Mouse (Mus musculus) layer of hippocampus, adult 2 months (tissue): ENCODE data around the gene Slc20a1. TPM values are rescaled to one million over a fixed set of nuclear protein-coding genes. Genes with fewer than 3 reads are reported as not detected.
A peak's percentile ranks its signal among the peaks of the same experiment; 100 is the strongest.

ENCODE experiments used
- DNase-seq, 2 experiments: peaks; one replicate each; pipeline ENCODE4 v3.0.0; 2022; ENCODE audit warnings: low spot score in 2 of 2
- H3K27ac ChIP-seq: fragments of 200-600 bp; 2 replicates; pipeline ENCODE4 v1.8.1; 2022
- H3K4me3 ChIP-seq: fragments of 200-600 bp; 2 replicates; pipeline ENCODE4 v1.8.1; 2022; ENCODE audit warnings: mild to moderate bottlenecking
- CTCF ChIP-seq: fragments of 200-600 bp; conservative IDR thresholded peaks from 2 replicates; pipeline ENCODE4 v1.8.1; 2022; ENCODE audit warnings: antibody characterized with exemption, mild to moderate bottlenecking, moderate library complexity
- total RNA-seq, 2 experiments: library from RNA; stranded (reverse); gene quantifications; 2 replicates each; pipeline ENCODE4 v1.2.3; 2021

The Slc20a1 gene
- total RNA-seq, 2 experiments from 2014 or later = 110 to 124 TPM

DNA sequence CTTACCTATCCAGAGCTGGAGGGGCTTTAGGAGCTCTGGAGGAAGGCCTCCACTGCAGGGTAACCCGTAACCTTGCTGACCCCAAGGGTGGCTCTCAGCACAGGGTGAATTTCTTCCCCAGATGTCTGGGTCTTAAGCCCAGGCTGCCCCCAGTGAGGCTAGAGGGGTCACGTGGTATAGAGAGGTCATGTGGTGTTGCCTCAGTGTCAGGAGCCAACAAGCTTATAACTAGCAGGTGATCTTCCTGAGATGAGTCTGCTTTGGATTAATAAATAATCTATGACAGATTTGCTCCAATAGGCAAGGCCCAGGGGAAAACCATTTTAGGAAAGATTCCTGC, 55.0 kb downstream of the Slc20a1 start:
- no peak for TF ChIP-seq CTCF
- no peak for DNase-seq
- no peak overlapping the region for H3K4me3 ChIP-seq
- H3K27ac ChIP-seq = no peak overlapping the region

DNA sequence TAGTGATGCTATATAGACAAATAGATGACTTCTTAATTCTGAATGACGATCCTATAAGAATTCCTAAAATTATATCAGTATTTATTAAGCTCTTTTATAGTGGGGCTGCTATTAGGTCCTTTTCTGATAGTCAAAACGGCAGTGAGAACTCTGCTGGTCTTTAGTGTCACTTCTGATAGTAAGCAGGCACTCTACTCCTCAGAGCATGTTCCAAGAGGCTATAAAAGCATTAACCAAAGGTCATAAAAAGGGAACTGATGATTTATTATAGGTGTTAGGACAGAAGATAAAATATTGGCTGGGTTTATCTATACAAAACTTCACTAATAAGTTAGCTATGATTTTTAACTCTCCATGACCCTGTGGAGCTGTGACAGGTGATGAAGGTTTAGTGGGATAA, 55.5 kb downstream of the Slc20a1 start:
- Histone ChIP-seq H3K4me3 (no peak overlapping the region), H3K27ac (no peak overlapping the region)
- no peak for TF ChIP-seq CTCF
- no peak for DNase-seq

- DNase-seq = no peak
- no peak overlapping the region for H3K27ac ChIP-seq
- H3K4me3 ChIP-seq = no peak overlapping the region
- TF ChIP-seq CTCF = no peak
Observed at GRCm38 (mm10) chr2:129256006-129256405, 57.4 kb downstream of the Slc20a1 start.

GRCm38 (mm10) chr2:129258056-129258455, 59.5 kb downstream of the Slc20a1 start:
- no peak for TF ChIP-seq CTCF
- Histone ChIP-seq H3K4me3 (no peak overlapping the region), H3K27ac (no peak overlapping the region)
- DNase-seq = no peak

- Histone ChIP-seq H3K4me3 (no peak overlapping the region), H3K27ac (no peak overlapping the region)
- peak; percentile 94 for TF ChIP-seq CTCF
- DNase-seq = peak; percentile 85 to 86
Observed at GRCm38 (mm10) chr2:129258475-129259211, 60.1 kb downstream of the Slc20a1 start.

DNA sequence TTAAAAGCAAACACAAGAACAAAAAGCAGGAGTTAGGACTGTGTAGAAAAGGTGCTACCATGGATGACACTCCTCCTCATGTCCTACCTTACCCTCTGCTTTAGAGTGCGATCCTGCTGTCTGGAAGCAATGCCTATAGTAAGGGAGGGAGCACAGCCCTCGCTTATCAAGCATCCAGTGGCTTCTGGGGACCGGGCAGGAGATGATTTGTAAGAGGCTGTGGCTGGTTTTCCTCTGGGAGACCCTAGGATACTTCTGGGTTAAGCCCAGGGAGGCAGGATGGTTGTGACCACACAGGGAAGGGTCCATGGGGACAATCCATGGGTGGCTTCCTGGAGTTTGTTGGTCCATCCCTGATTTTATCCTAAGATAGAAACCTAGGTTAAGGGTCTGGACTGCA, 62.1 kb downstream of the Slc20a1 start:
- no peak for TF ChIP-seq CTCF
- H3K27ac ChIP-seq = no peak overlapping the region
- no peak overlapping the region for H3K4me3 ChIP-seq
- DNase-seq = no peak

Other genes starting within 250 kb of the Slc20a1 start
- gene Zc3h6, start 231.4 kb upstream of the Slc20a1 start, total RNA-seq = 10 to 100 TPM; 18.3 to 20.5 TPM
- gene Gm10762, start 231.0 kb upstream of the Slc20a1 start, total RNA-seq = 1 to 10 TPM; 4.8 to 5.4 TPM
- gene Vinac1, start 150.6 kb upstream of the Slc20a1 start, total RNA-seq = under 1 TPM; 0.08 to 0.10 TPM
- 10 to 100 TPM; 33.2 to 33.5 TPM for gene Ttl, start 132.8 kb upstream of the Slc20a1 start, total RNA-seq
- 10 to 100 TPM; 16.2 to 17.2 TPM for gene Polr1b, start 97.8 kb upstream of the Slc20a1 start, total RNA-seq
- gene Chchd5, start 69.1 kb upstream of the Slc20a1 start, total RNA-seq = 10 to 100 TPM; 12.1 to 14.1 TPM
- under 1 TPM; 0.44 to 0.64 TPM for gene Ckap2l, start 98.4 kb downstream of the Slc20a1 start, total RNA-seq
- under 1 TPM; 0.59 to 0.61 TPM for gene Il1a, start 111.2 kb downstream of the Slc20a1 start, total RNA-seq
- not detected for gene Il1b, start 172.4 kb downstream of the Slc20a1 start, total RNA-seq